Mouse (Mus musculus): ENCODE measurements at regions not wholly inside any gene's neighbourhood (a gene's known extent, or its start where the extent isn't known, plus 50 kb on each side); places are given as distances from the start of the nearest gene placed in this dataset.

DNA sequence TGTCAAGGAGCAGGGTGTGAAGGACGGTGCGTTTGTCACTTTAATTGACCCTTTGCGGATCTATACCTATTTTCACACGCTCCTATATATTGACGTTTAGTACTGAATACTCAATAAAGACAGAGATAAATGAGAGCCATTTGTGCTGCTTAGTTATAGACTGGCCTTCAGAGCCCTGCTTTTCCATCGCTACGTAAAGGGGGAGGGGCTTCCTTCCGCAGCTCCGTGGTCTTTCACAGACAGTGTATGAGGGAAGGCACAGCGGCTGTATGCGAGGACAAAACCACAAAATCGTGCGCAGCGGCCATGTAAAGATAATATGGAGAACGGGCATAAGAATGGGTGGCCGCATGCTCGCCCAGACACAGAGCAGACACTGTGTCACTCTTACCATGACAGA is 58.4 kb upstream of the Pced1b start:
- TF ChIP-seq POLR2A (IDR thresholded peaks at IDR 0.05; ENCODE audit: insufficient read depth, low read depth, low read length): no peak
- no peak for TF ChIP-seq CTCF (IDR thresholded peaks at IDR 0.05; ENCODE audit: insufficient read depth, low read depth, low read length)
- Histone ChIP-seq H3K4me1 (ENCODE audit: control insufficient read depth, insufficient read depth, low read length) (no peaks in the 10 kb centered on the region), H3K27ac (ENCODE audit: insufficient read depth, low read depth, low read length) (no peak overlapping the region), H3K4me3 (ENCODE audit: insufficient read depth, low read depth, low read length) (no peak overlapping the region)
- WGBS: 91% methylated on average over 17 of the region's 17 CpGs

DNA sequence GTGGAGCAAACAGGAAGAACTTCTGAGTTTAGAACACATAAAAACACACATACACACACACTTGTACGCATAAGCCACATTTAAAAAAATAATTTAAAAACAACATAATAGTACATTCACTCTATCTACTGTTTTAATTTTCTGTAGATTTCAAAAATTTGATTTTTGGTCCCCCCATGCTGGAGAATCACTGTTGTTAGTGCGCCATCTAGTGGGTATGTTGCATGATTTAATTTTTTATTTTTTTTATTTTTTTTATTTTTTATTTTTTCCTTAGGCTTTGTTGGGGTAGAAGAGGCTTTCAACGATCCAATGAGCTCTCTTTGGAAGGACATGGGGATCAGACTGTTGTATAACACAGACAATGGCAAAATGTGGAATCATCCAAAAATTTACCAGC is 59.1 kb upstream of the Pced1b start:
- no peak overlapping the region for H3K4me3 ChIP-seq (ENCODE audit: insufficient read depth, low read depth, low read length)
- H3K4me1 ChIP-seq (ENCODE audit: control insufficient read depth, insufficient read depth, low read length): no peaks in the 10 kb centered on the region
- no peak for TF ChIP-seq POLR2A (IDR thresholded peaks at IDR 0.05; ENCODE audit: insufficient read depth, low read depth, low read length)
- no peak for TF ChIP-seq CTCF (IDR thresholded peaks at IDR 0.05; ENCODE audit: insufficient read depth, low read depth, low read length)
- 31% methylated on average over 3 of the region's 3 CpGs for WGBS
- no peak overlapping the region for H3K27ac ChIP-seq (ENCODE audit: insufficient read depth, low read depth, low read length)

GRCm38 (mm10) chr15:97186034-97186433 is 60.9 kb upstream of the Pced1b start:
- no peaks in the 10 kb centered on the region for H3K4me1 ChIP-seq (ENCODE audit: control insufficient read depth, insufficient read depth, low read length)
- 70% methylated on average over 8 of the region's 8 CpGs for WGBS
- TF ChIP-seq POLR2A (IDR thresholded peaks at IDR 0.05; ENCODE audit: insufficient read depth, low read depth, low read length) (no peak), CTCF (IDR thresholded peaks at IDR 0.05; ENCODE audit: insufficient read depth, low read depth, low read length) (no peak)
- H3K27ac ChIP-seq (ENCODE audit: insufficient read depth, low read depth, low read length): no peak overlapping the region
- no peak overlapping the region for H3K4me3 ChIP-seq (ENCODE audit: insufficient read depth, low read depth, low read length)

DNA sequence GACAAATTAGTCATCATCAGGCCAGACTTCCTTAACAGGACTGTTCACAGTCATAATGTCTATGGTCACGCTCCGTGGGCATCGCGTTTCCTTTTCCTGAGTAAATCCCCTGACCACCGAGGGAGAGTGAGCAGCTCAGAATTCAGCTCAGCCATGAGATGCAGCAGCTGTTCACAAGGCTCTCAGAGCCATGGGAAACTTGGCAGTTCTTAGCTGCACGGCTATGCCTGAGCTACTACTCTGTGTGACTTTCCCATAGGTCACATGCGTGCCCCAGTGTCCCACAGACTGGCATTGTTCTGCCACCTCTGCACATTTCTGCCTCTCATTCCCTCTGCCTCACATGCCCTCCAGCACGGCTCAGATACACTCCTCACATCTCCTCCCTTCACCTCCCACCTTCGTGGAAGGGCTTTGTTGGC is 64.3 kb upstream of the Pced1b start:
- Histone ChIP-seq H3K4me3 (ENCODE audit: insufficient read depth, low read depth, low read length) (no peak overlapping the region), H3K4me1 (ENCODE audit: control insufficient read depth, insufficient read depth, low read length) (no peaks in the 10 kb centered on the region; the same call in 1 of the 2 replicates), H3K27ac (ENCODE audit: insufficient read depth, low read depth, low read length) (no peak overlapping the region)
- no peak for TF ChIP-seq POLR2A (IDR thresholded peaks at IDR 0.05; ENCODE audit: insufficient read depth, low read depth, low read length)
- no peak for TF ChIP-seq CTCF (IDR thresholded peaks at IDR 0.05; ENCODE audit: insufficient read depth, low read depth, low read length)
- 57% methylated on average over 9 of the region's 9 CpGs for WGBS

- TF ChIP-seq POLR2A (IDR thresholded peaks at IDR 0.05; ENCODE audit: insufficient read depth, low read depth, low read length) (no peak), CTCF (IDR thresholded peaks at IDR 0.05; ENCODE audit: insufficient read depth, low read depth, low read length) (no peak)
- WGBS: 61% methylated on average over 9 of the region's 9 CpGs
- Histone ChIP-seq H3K27ac (ENCODE audit: insufficient read depth, low read depth, low read length) (no peak overlapping the region), H3K4me1 (ENCODE audit: control insufficient read depth, insufficient read depth, low read length) (no peaks in the 10 kb centered on the region; the same call in 1 of the 2 replicates), H3K4me3 (ENCODE audit: insufficient read depth, low read depth, low read length) (no peak overlapping the region)
These were observed 65.8 kb upstream of the Pced1b start for GRCm38 (mm10) chr15:97180970-97181669.

DNA sequence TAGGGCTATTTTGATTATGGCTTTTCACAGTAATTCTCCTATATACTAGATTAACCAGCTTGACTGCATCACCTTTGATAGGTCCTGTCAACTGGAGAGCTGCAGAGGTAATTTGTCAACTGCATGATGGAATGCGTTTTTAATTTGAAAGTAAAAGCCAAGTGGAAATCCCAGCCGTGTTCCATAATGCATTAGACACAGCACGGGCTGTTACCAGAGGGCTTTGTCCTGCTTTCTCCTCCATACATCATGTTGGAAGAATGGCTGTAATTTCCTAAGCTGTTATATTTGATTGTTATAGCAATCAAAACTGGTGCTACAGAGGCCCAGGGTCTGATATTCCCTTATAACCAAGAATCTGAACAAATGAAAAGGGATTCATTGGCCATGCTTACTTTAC is 68.6 kb upstream of the Pced1b start:
- H3K4me3 ChIP-seq (ENCODE audit: insufficient read depth, low read depth, low read length): no peak overlapping the region

DNA sequence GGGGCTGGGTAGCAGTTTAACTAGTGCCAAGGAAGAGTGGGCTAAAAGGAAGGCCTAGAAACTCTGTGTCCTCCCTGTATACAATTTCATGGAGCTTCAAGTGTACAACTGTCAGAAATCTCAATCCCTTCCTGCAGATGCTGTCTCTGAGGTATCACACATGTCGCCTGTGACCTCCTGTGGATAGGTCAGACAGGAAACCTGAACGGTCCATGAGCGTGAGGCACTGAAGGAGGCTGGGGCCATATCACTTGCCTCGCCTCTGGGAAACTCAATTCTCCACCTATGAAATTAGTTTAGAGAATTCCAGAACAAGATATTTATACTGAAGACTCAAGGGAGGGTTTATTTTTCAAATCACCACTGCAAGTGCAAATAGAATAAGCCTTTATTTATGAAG is 69.1 kb upstream of the Pced1b start:
- no peaks in the 10 kb centered on the region; the same call in 1 of the 2 replicates for H3K4me1 ChIP-seq (ENCODE audit: control insufficient read depth, insufficient read depth, low read length)
- no peak overlapping the region for H3K4me3 ChIP-seq (ENCODE audit: insufficient read depth, low read depth, low read length)
- TF ChIP-seq POLR2A (IDR thresholded peaks at IDR 0.05; ENCODE audit: insufficient read depth, low read depth, low read length) (no peak), CTCF (IDR thresholded peaks at IDR 0.05; ENCODE audit: insufficient read depth, low read depth, low read length) (no peak)
- H3K27ac ChIP-seq (ENCODE audit: insufficient read depth, low read depth, low read length): no peak overlapping the region
- 96% methylated on average over 4 of the region's 4 CpGs for WGBS

More for the DNA sequence above, 68.6 kb upstream of the Pced1b start:
- Histone ChIP-seq H3K27ac (ENCODE audit: insufficient read depth, low read depth, low read length) (no peak overlapping the region), H3K4me1 (ENCODE audit: control insufficient read depth, insufficient read depth, low read length) (no peaks in the 10 kb centered on the region; the same call in 1 of the 2 replicates)
- WGBS: 90% methylated on average over 3 of the region's 3 CpGs
- TF ChIP-seq CTCF (IDR thresholded peaks at IDR 0.05; ENCODE audit: insufficient read depth, low read depth, low read length) (no peak), POLR2A (IDR thresholded peaks at IDR 0.05; ENCODE audit: insufficient read depth, low read depth, low read length) (no peak)

- Histone ChIP-seq H3K27ac (ENCODE audit: insufficient read depth, low read depth, low read length) (no peak overlapping the region), H3K4me1 (ENCODE audit: control insufficient read depth, insufficient read depth, low read length) (no peaks in the 10 kb centered on the region), H3K4me3 (ENCODE audit: insufficient read depth, low read depth, low read length) (no peak overlapping the region)
- TF ChIP-seq CTCF (IDR thresholded peaks at IDR 0.05; ENCODE audit: insufficient read depth, low read depth, low read length) (no peak), POLR2A (IDR thresholded peaks at IDR 0.05; ENCODE audit: insufficient read depth, low read depth, low read length) (no peak)
- WGBS: 75% methylated on average over 5 of the region's 5 CpGs
These were observed 71.9 kb upstream of the Pced1b start for GRCm38 (mm10) chr15:97174989-97175388.

GRCm38 (mm10) chr15:97173233-97173632 is 73.7 kb upstream of the Pced1b start:
- TF ChIP-seq CTCF (IDR thresholded peaks at IDR 0.05; ENCODE audit: insufficient read depth, low read depth, low read length) (no peak), POLR2A (IDR thresholded peaks at IDR 0.05; ENCODE audit: insufficient read depth, low read depth, low read length) (no peak)
- Histone ChIP-seq H3K4me1 (ENCODE audit: control insufficient read depth, insufficient read depth, low read length) (no peaks in the 10 kb centered on the region), H3K4me3 (ENCODE audit: insufficient read depth, low read depth, low read length) (no peak overlapping the region), H3K27ac (ENCODE audit: insufficient read depth, low read depth, low read length) (no peak overlapping the region)
- 81% methylated on average over 17 of the region's 17 CpGs for WGBS

All from olfactory bulb, adult 2 months (tissue).